Mouse (Mus musculus) brain, embryonic 14.5 days (tissue): ENCODE measurements at regions not wholly inside any gene's neighbourhood (a gene's known extent, or its start where the extent isn't known, plus 50 kb on each side); places are given as distances from the start of the nearest gene placed in this dataset.

Experiments
- CTCF ChIP-seq: fragments of 200-500 bp; IDR thresholded peaks from 2 replicates; pipeline ENCODE4 v1.5.1; 2012; ENCODE audit warnings: inconsistent platforms, mild to moderate bottlenecking, moderate library complexity, borderline replicate concordance; ENCODE audit not compliant: insufficient read depth, insufficient read length; ENCODE audit errors: extremely low read depth
- POLR2A ChIP-seq: fragments of 200-500 bp; IDR thresholded peaks from 2 replicates; pipeline ENCODE4 v1.6.1; 2012; ENCODE audit warnings: mild to moderate bottlenecking, inconsistent platforms, borderline replicate concordance; ENCODE audit not compliant: poor library complexity, insufficient read depth, insufficient read length, severe bottlenecking; ENCODE audit errors: extremely low read depth

- no peak for TF ChIP-seq CTCF
- no peak for TF ChIP-seq POLR2A
Measured at GRCm38 (mm10) chr2:171846826-171847492, 196.3 kb downstream of the Cbln4 start.
